Mouse (Mus musculus): ENCODE measurements around the gene Ppa1. TPM values are rescaled to one million over a fixed set of nuclear protein-coding genes. Genes with fewer than 3 reads are reported as not detected.

The Ppa1 gene
- total RNA-seq, 2 experiments from 2014 or later = 81.8 to 82.3 TPM

DNA sequence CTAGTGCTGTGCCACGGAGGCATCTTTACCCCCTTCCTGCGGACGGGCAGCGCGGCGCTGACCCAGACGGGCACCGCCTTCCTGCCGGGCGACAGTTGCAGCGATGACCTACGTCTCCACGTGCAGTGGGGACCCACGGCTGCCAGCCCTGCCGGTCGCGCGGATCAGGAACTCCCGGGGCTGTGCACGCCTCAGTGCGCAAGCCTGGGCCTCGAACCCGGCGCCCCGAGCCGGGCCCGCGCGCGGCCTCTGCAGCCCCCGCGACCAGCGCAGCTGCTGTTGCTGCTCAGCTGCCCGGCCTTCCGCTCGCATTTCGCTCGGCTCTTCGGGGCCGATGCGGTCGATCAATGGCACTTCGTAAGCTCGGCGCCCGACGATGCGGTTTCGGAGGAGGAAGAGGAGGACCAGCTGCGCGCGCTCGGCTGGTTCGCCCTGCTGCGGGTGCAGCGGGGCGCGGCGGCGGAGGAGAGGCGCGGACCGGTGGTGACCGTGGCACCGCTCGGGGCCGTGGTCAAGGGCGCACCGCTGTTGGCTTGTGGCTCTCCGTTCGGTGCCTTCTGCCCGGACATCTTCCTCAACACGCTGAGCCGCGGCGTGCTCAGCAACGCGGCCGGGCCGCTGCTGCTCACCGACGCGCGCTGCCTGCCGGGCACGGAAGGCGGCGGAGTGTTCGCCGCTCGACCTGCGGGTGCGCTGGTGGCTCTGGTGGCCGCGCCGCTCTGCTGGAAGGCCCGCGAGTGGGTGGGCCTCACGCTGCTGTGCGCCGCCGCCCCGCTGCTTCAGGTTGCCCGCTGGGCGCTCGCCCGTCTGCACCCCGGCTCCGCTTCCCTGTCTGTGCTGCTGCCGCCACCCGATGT lies 47.6 kb downstream of the Ppa1 start:
- DNase-seq = no peak

GRCm38 (mm10) chr10:61696560-61696823 lies 48.1 kb downstream of the Ppa1 start:
- DNase-seq = no peak

- peak in 1 of 2 experiments; percentile 38 for DNase-seq
These were observed 48.7 kb downstream of the Ppa1 start for GRCm38 (mm10) chr10:61697028-61697427.

DNA sequence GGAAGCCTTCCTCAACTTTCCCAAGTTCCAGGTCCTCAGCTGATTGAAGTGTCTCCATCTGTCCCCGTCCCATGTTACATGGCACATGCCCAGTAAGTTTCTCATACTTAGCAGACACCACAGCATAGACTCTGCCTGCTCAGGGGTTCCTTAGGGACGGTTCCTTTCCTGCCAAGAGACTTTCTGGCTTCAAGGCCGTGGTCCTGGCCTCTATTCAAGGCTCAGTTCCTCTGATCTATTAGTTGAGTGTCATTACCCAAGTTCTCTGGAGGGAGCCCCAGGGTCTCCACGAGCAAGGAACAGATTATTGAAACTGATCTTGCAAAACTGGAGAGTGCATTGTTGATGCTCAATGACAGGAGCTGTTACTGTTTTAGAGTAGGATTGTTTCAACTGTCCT lies 56.3 kb downstream of the Ppa1 start:
- DNase-seq = no peak

DNA sequence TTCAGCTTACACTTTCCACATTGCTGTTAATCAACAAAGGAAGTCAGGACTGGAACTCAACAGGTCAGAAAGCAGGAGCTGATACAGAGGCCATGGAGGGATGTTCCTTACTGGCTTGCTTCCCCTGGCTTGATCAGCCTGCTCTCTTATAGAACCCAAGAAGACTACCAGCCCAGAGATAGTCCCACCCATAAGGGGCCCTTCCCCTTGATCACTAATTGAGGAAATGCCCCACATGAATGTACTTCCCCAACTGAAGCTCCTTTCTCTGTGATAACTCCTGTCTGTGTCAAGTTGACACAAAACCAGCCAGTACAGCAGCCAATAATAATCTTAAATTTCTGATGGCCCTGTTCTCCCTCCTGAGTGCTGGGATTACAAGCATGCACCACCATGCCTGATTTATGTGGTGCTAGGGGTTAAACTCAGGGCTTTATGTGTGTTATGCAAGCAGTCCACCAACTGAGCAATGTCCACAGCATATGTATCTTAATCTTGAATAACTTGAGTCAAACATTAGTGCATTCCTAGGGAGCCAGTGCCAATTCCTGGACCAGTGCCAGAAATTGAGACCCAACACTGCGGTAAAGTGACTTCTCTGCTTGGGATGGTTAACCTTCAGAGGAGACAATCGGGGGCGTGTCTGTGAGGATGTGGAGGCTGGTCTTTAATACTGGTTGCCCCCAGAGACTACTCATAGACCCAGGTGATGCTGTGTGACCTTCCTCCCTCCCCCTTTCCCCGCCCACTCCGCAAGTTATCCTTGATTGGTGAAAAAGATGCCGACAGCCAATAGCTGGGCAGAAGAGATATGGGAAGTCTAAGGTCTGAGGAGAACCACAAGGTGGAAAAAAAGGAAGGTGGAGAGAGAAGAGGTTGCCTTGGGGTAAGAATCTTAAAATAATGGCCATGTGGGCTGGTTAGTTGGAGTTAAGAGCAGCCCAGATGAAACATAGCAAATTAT lies 58.3 kb downstream of the Ppa1 start:
- DNase-seq = no peak

DNA sequence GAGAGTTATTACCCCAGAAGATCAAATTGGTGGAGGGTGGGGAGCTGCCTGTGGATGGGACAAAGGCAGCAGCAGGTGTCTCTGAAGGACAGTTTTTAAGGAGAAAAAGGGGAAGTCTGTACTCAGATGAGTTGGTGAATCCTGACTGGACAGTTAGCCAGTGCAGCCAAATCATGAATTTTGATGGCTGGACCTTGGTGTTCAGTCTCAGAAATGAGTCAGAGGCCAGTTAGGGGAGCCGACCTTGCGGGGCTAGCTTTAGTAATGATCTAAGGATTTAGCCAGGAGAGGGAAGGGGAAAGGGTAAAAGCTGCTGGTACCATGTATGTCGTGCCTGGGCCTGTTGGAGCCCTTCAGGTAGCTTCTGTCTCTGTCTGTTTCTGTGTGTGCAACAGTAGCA lies 65.2 kb downstream of the Ppa1 start:
- DNase-seq = no peak

GRCm38 (mm10) chr10:61714146-61714545 lies 65.8 kb downstream of the Ppa1 start:
- DNase-seq = no peak

DNA sequence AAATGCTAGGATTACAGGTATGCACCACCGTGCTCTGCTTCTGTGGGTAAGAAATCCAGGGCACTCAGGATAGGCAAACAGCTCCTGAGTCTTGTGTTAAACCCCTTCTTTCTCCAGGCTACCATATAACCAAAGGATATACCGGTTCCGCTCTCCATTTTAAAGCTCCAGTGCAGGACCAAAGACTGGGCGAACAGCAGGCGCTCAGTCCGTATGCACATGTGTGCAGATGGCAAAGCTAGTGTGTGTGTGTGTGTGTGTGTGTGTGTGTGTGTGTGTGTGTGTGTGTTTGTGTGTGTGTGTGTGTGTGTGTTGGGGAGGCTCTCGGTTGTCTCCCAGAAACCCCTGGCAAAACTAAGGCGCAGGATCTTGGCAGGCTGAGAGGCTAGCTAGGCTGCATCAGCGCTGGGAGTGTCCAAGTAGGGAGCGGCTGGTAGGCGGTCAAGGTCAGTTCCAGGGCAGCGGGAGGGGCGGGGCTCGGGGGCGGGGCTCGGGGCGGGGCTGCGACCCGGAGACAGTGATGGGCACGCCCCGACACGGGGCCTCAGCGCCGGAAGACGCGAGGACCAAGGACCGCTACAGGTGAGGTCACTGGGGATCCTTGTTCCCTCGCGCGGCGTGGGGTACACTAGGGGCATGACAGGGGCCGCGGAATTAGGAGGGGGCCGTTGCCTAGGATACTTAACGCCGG lies 66.6 kb downstream of the Ppa1 start, which contains the start of gene Aifm2:
Aifm2 (plus strand) TSS at position 493 of the 691 bp plus-strand sequence.
- DNase-seq = peak; percentile 73 to 88

DNA sequence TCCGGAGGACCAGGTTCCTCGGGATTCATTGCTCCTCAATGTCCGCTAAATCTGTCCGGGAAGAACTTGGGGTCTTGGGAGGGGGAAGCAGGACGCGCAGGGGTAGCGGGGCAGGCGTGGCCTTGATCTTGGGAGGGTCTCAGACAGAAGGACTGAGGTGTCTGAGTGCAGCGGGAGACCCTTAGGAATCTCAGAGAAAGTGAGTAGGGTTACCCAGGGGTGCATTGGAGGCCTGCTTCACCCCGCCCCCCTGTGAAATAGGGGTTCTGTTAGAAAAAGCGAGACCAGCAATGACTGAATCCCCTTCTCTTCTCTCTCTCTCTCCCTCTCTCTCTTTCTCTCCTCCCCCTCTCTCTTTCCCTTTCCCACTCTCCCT lies 67.1 kb downstream of the Ppa1 start:
- no peak for DNase-seq

DNA sequence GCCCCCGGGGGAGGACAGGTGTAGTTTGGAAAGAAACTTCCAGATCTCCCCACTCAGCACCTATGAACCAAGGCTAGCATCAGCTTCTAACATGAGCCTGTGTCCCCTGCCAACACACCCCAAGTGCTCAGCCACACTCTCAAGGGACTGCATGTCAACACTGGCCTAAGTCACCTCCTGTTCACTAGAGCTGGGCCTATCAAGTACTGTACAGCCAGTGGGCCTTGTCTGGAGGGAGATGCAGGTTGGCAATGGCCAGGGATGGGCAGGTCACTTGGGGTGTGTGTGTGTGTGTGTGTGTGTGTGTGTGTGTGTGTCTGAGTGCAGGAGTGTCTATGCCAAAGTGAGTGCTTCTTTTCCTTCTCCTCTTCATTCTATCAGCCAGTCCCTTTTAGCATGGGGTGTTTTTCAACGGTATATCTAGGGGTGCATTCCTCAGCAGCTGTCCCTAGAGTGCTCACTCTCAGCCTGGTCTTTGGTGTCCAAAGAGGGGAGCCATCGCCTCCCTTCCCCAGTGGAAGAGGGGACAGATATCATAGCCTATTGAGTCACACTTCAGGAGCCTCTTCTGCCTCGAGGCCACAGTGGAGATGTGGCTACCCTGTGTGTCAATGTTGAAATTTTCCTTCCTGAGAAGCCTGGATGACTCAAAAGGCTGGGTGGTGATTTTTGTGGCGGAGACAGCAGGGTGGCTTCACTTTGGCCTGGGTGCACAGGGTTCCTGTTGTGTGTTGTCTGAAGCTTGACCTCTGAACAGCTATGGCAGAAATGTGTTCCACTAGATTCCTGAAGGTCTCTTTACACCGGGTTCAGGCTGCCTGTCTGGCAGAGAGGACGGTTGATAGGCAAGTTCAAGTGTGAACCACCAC lies 67.9 kb downstream of the Ppa1 start:
- peak; percentile 26 to 36 for DNase-seq

GRCm38 (mm10) chr10:61717406-61718296 lies 69.3 kb downstream of the Ppa1 start:
- DNase-seq = no peak

- DNase-seq = peak in 1 of 2 experiments; percentile 22
These were observed 72.0 kb downstream of the Ppa1 start for GRCm38 (mm10) chr10:61720331-61720730.

GRCm38 (mm10) chr10:61722215-61722614 lies 73.9 kb downstream of the Ppa1 start:
- DNase-seq = no peak

DNA sequence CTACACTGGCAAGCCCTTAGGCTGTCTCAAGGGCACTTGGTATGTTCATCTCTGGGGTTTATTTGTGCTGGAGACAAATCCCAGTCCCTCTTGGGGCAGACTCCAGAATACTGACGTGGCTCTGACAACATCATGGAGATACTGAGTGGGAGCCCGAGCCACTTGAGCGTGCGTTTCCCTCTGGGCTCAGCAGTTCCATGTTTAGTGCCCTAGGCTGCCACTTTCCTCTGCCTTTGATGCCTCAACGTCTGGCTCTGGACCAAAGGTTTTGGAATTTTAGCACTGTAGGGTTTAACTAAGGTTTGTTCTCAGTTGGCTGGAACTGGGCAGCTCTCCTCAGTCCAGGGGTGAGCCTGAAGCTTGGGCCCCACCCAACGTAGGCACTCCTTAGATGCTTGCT lies 74.9 kb downstream of the Ppa1 start:
- peak in 1 of 2 experiments; percentile 20 for DNase-seq

Other genes starting within 250 kb of the Ppa1 start
- gene Nodal, start 230.6 kb upstream of the Ppa1 start, total RNA-seq (2021) = not detected
- 10 to 100 TPM; 63.9 to 82.2 TPM for gene Eif4ebp2, start 195.9 kb upstream of the Ppa1 start, total RNA-seq (2021)
- gene Lrrc20, start 172.8 kb upstream of the Ppa1 start, total RNA-seq (2021) = 10 to 100 TPM; 32.8 to 39.8 TPM
- under 1 TPM in 1 of 2 experiments, not detected in 1; 0.08 TPM for gene Npffr1, start 53.1 kb upstream of the Ppa1 start, total RNA-seq (2021)
- 100 to 1,000 TPM; 180 to 192 TPM for gene Sar1a, start 31.7 kb downstream of the Ppa1 start, total RNA-seq (2021)
- gene Tysnd1, start 47.0 kb downstream of the Ppa1 start, total RNA-seq (2021) = 10 to 100 TPM; 23.8 to 25.8 TPM
- 10 to 100 TPM; 25.6 to 32.3 TPM for gene Aifm2, start 66.7 kb downstream of the Ppa1 start, total RNA-seq (2021)
- 1 to 10 TPM; 3.6 to 5.0 TPM for gene H2afy2, start 135.6 kb downstream of the Ppa1 start, total RNA-seq (2021)

Measured in heart, adult 18-20 months (tissue).